Mouse (Mus musculus) limb, embryonic 14.5 days (tissue): ENCODE measurements around the gene Gm47791. TPM values are rescaled to one million over a fixed set of nuclear protein-coding genes. Genes with fewer than 3 reads are reported as not detected.

ENCODE experiments used
- ATAC-seq: fragments of 200-750 bp; cut with Nextera tagmentation; 2 replicates; pipeline ENCODE4 v1.8.0; 2017; ENCODE audit warnings: low read depth, moderate number of reproducible peaks, moderate TSS enrichment; ENCODE audit not compliant: low FRiP score
- DNase-seq: peaks from one replicate; pipeline ENCODE4 v3.0.0-alpha.2; 2015; ENCODE audit warnings: low spot score
- H3K27ac ChIP-seq: fragments of 300-500 bp; sonication (generic); replicated peaks from 2 replicates; pipeline ENCODE4 v1.5.1; 2014; ENCODE audit warnings: low read depth, mild to moderate bottlenecking, low read length, moderate library complexity, mixed read lengths
- H3K27me3 ChIP-seq: fragments of 300-500 bp; sonication (generic); 2 replicates; pipeline ENCODE4 v1.6.1; 2014; ENCODE audit warnings: low read length, mixed read lengths; ENCODE audit not compliant: control insufficient read depth, insufficient read depth
- H3K36me3 ChIP-seq: fragments of 300-500 bp; sonication (generic); 2 replicates; pipeline ENCODE4 v1.6.1; 2014; ENCODE audit warnings: mild to moderate bottlenecking, low read length, moderate library complexity, mixed read lengths; ENCODE audit not compliant: control insufficient read depth, insufficient read depth
- H3K4me1 ChIP-seq: fragments of 300-500 bp; sonication (generic); 2 replicates; pipeline ENCODE4 v1.6.1; 2014; ENCODE audit warnings: antibody characterized with exemption, low read length, mixed read lengths; ENCODE audit not compliant: control insufficient read depth, insufficient read depth
- H3K4me2 ChIP-seq: fragments of 300-500 bp; sonication (generic); replicated peaks from 2 replicates; pipeline ENCODE4 v1.6.1; 2014; ENCODE audit warnings: low read depth, mild to moderate bottlenecking, low read length, moderate library complexity; ENCODE audit not compliant: severe bottlenecking
- H3K4me3 ChIP-seq: fragments of 300-500 bp; sonication (generic); replicated peaks from 2 replicates; pipeline ENCODE4 v1.5.1; 2014; ENCODE audit warnings: low read length
- H3K9ac ChIP-seq: fragments of 300-500 bp; sonication (generic); 2 replicates; pipeline ENCODE4 v1.6.1; 2014; ENCODE audit warnings: mild to moderate bottlenecking, low read depth, low read length, moderate library complexity; ENCODE audit not compliant: severe bottlenecking
- H3K9me3 ChIP-seq: fragments of 300-500 bp; sonication (generic); 2 replicates; pipeline ENCODE4 v1.6.1; 2016; ENCODE audit warnings: low read length; ENCODE audit not compliant: control insufficient read depth
- POLR2A ChIP-seq: fragments of 200-500 bp; IDR thresholded peaks from 2 replicates; pipeline ENCODE4 v1.8.0; 2012; ENCODE audit warnings: inconsistent platforms, mild to moderate bottlenecking, moderate library complexity, borderline replicate concordance; ENCODE audit not compliant: insufficient read depth, insufficient read length; ENCODE audit errors: extremely low read depth
- WGBS: fragments of 180-500 bp; shearing (Covaris S2); extraction: QIAGEN DNeasy Blood & Tissue Kit; methylation state at CpG from one replicate; pipeline ENCODE4 v1.1.7; 2014; 5-methylcytosine and 5-hydroxymethylcytosine counted together
- polyA plus RNA-seq, 2 experiments: library from polyadenylated mRNA; depleted of rRNA in 1 of 2; stranded (reverse) in 1 of 2; unstranded in 1 of 2; fragments of >200 nt; fragmentation: Nextera tagmentation in 1 of 2; extraction: Ambion mirVana in 1 of 2; gene quantifications; 2 replicates each; pipeline versions ENCODE4 v1.2.1 to v1.2.3; 2012 to 2014

The Gm47791 gene
- polyA plus RNA-seq, 2 experiments = not detected

DNA sequence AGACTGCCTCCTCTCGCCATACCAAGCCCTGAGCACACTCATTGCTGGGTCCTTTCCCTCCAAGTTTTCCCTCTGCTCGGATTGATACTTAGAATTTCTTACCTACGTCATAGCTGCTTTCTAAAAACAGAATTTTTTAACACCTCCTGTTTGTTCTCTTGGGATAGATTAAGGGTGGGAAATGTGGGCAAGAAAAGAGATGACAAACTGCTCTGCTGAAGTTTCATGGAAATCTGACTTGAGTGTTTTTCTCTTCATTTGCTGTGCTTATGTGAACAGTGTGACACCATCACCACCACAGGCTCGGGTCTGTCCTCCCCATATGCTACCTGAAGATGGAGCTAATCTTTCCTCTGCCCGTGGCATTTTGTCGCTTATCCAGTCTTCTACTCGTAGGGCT lies 29.5 kb downstream of the Gm47791 start:
- 88% methylated on average over 7 of the region's 7 CpGs for WGBS
- no peak for TF ChIP-seq POLR2A
- ATAC-seq = no peak
- DNase-seq = no peak
- H3K4me3 ChIP-seq = no peak overlapping the region
- no peak overlapping the region for H3K27ac ChIP-seq
- H3K4me1 ChIP-seq = no peaks in the 10 kb centered on the region
- H3K27me3 ChIP-seq = no peaks in the 10 kb centered on the region
- no peak overlapping the region for H3K4me2 ChIP-seq
- H3K9me3 ChIP-seq = no peaks in the 10 kb centered on the region
- H3K36me3 ChIP-seq = peaks cover 46% of the 10 kb centered on the region
- H3K9ac ChIP-seq = no peak overlapping the region

DNA sequence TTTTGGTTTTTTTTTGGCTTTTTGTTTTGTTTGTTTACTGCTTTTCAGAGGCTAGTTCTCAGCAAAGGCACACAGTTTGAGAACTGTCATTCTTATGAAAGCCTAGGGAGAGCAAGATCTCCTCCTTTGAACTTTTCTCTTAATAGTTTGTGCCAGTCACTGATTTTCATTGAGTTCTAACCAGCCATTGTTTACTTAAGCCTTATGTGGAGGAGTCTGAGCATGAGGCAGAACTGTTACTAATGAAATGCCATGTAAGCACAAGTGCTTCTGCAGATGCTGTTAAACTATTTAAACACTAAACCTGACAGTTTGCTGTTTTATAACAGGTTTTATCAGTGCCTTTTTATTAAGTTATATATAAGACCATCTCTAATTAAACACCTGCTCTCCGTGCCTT lies 33.0 kb downstream of the Gm47791 start:
- ATAC-seq = no peak
- no peak overlapping the region for H3K27ac ChIP-seq
- H3K27me3 ChIP-seq = no peaks in the 10 kb centered on the region
- no peak overlapping the region for H3K4me3 ChIP-seq
- TF ChIP-seq POLR2A = no peak
- H3K9me3 ChIP-seq = no peaks in the 10 kb centered on the region
- no peak overlapping the region for H3K4me2 ChIP-seq
- no peak for DNase-seq
- H3K36me3 ChIP-seq = peaks cover 63% of the 10 kb centered on the region
- no peaks in the 10 kb centered on the region for H3K4me1 ChIP-seq
- WGBS = 78% methylated on average over 1 of the region's 1 CpGs
- H3K9ac ChIP-seq = no peak overlapping the region

DNA sequence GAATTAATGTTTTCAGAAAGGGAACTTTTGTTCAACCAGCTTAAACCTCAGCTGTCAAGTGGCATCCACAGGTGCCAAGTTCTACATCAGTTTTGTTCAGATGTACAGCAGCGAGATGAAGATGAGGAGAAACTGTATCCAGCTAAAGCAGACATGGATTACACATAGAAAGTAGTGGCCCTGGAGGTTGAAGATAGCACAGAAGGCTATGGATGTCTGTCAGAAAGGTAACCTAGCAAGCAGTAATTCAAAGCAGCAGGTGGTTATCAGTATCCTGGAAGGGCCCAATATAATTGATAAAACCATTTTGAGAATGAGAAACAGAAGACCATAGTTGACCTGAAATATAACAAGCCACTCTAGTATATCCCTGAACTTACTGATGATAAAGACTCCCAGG lies 37.7 kb downstream of the Gm47791 start:
- peaks cover 81% of the 10 kb centered on the region for H3K36me3 ChIP-seq
- ATAC-seq (no peak), DNase-seq (no peak)
- H3K4me1 ChIP-seq = no peaks in the 10 kb centered on the region
- no peaks in the 10 kb centered on the region for H3K9me3 ChIP-seq
- no peak overlapping the region for H3K4me2 ChIP-seq
- H3K27me3 ChIP-seq = no peaks in the 10 kb centered on the region
- no peak overlapping the region for H3K27ac ChIP-seq
- no peak overlapping the region for H3K4me3 ChIP-seq
- whole genome bisulfite sequencing = 97% methylated on average over 1 of the region's 1 CpGs
- no peak for TF ChIP-seq POLR2A
- H3K9ac ChIP-seq = no peak overlapping the region

DNA sequence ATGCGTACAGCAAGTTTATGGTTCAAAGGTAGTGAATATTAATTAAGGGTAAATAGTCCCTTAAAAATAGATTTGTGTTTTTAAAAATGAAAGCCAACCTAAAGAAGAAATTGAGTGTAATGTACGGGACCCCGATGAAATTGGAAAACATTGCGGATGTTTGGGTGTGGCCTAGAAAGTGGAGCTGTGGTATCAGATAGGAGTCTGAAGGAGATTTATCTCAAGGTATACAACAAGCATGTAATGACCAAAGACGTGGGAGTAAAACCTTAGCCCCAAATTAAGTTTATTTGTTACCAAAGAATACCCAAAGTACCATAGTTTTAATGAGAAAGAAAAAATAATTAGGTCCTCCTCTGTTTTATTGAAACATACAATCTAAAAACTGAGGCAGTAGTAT lies 44.6 kb downstream of the Gm47791 start:
- no peaks in the 10 kb centered on the region for H3K27me3 ChIP-seq
- no peak overlapping the region for H3K4me3 ChIP-seq
- ATAC-seq (no peak), DNase-seq (no peak)
- peaks cover 36% of the 10 kb centered on the region for H3K36me3 ChIP-seq
- no peaks in the 10 kb centered on the region for H3K9me3 ChIP-seq
- 93% methylated on average over 5 of the region's 5 CpGs for WGBS
- H3K4me1 ChIP-seq = peaks cover 11% of the 10 kb centered on the region
- H3K4me2 ChIP-seq = peak overlapping the region; percentile 71; the same call in 1 of the 2 replicates
- no peak for TF ChIP-seq POLR2A
- H3K27ac ChIP-seq = no peak overlapping the region
- no peak overlapping the region for H3K9ac ChIP-seq

DNA sequence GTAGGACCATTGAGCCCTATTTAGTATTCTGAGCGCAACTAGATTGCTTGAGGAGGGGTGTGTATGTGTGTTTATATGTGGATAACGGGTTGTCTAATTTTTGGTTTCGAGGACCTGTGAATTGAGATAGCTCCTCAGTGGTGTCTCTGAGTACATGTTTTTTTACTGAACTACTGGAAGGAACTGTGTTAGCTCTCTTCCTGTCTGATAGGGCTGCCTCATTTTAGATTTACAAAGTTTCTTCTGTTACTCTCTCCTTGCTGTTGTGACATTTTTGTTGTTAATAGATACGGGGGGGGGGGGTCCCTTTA lies 45.2 kb downstream of the Gm47791 start:
- Histone ChIP-seq H3K9me3 (no peaks in the 10 kb centered on the region), H3K27ac (no peak overlapping the region), H3K36me3 (peaks cover 29% of the 10 kb centered on the region), H3K4me2 (peak overlapping the region; percentile 71), H3K27me3 (no peaks in the 10 kb centered on the region), H3K4me1 (peaks cover 11% of the 10 kb centered on the region), H3K9ac (peak overlapping the region; percentile 95), H3K4me3 (peak overlapping the region; percentile 76)
- 52% methylated on average over 4 of the region's 4 CpGs for WGBS
- TF ChIP-seq POLR2A = no peak
- no peak for ATAC-seq
- no peak for DNase-seq

DNA sequence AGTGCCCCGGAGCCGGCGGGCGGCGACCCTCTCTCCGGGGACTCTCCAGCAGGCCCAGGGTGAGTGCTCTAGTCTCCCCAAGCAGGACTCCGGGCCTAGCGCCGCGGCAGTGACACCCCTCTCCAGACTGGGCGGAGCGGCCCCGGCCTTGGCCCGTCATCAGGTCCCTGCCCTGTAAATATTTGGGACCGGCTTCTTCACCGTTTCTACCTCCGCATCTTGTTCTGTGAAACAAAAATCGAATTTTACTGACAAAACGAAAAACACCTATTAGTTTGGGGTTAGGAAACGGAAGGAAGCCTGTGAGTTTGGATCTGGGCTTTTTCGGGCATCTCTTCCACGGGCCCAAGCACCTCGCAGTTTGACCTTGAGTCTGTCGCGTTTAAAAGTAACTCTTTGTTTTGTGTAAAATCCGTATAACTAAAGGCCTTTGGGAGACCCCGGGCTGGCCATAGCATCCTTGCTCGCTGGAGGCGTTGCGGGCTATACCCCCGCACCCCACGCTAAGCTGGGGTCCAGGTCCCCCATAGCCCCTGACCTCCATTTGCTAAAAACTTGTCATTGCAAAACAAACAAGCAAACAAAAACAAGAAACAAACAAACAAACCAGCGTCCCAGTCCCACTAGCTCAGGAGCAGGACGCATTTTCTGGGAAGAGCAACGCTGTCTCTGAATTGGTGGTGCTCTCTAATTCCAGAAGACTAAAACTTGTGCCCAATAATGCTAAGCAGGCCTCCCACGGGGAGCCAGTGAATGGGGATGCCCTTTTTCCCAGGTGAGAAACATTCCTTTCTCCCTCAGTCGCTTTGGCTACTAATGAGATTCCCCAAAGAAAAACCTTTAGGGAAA lies 45.8 kb downstream of the Gm47791 start:
- under 1% methylated on average over 37 of the region's 37 CpGs for WGBS
- ATAC-seq (peak; percentile 94), DNase-seq (peak; percentile 63)
- no peaks in the 10 kb centered on the region for H3K27me3 ChIP-seq
- no peak for TF ChIP-seq POLR2A
- peak overlapping the region; percentile 95 for H3K9ac ChIP-seq
- H3K9me3 ChIP-seq = no peaks in the 10 kb centered on the region
- H3K36me3 ChIP-seq = peaks cover 24% of the 10 kb centered on the region
- H3K4me3 ChIP-seq = peak overlapping the region; percentile 76
- H3K27ac ChIP-seq = peak overlapping the region; percentile 71
- H3K4me2 ChIP-seq = peak overlapping the region; percentile 71
- H3K4me1 ChIP-seq = peaks cover 11% of the 10 kb centered on the region
